Mouse (Mus musculus) bone marrow, adult 2 months (tissue): ENCODE data around the gene Pla2g2e. TPM values are rescaled to one million over a fixed set of nuclear protein-coding genes. Genes with fewer than 3 reads are reported as not detected.
"Not testable (repeated sequence)": the region's sequence is repeated elsewhere in the genome, so short reads cannot be mapped to it uniquely, and the experiment has no call there.

Source experiments
- H3K27ac ChIP-seq: fragments of 200-500 bp; 2 replicates; pipeline ENCODE4 v1.5.1; 2012; ENCODE audit warnings: low read depth, mild to moderate bottlenecking, control low read depth, inconsistent platforms, low read length; ENCODE audit not compliant: control insufficient read depth, poor library complexity, insufficient read depth
- H3K4me1 ChIP-seq: fragments of 200-500 bp; 2 replicates; pipeline ENCODE4 v1.6.1; 2011; ENCODE audit warnings: low read length; ENCODE audit not compliant: control insufficient read depth, insufficient read depth
- H3K4me3 ChIP-seq: fragments of 200-500 bp; replicated peaks from 2 replicates; pipeline ENCODE3; 2011; ENCODE audit warnings: mild to moderate bottlenecking, low read depth, low read length, control low read depth; ENCODE audit not compliant: control insufficient read depth
- CTCF ChIP-seq: fragments of 200-500 bp; IDR thresholded peaks from 2 replicates; pipeline ENCODE4 v1.5.1; 2011; ENCODE audit warnings: low read length, control low read depth; ENCODE audit not compliant: control insufficient read depth, insufficient read depth
- POLR2A ChIP-seq: fragments of 200-500 bp; IDR thresholded peaks from 2 replicates; pipeline ENCODE4 v1.6.1; 2011; ENCODE audit warnings: low read depth, mild to moderate bottlenecking, control low read depth, low read length, borderline replicate concordance; ENCODE audit not compliant: control insufficient read depth
- WGBS: fragments of 180-500 bp; shearing (Covaris S2); methylation state at CpG from one replicate; pipeline ENCODE4 v1.1.7; 2018; 5-methylcytosine and 5-hydroxymethylcytosine counted together
- polyA plus RNA-seq: library from polyadenylated mRNA; stranded (reverse); fragments of >200 nt; gene quantifications from 2 replicates; pipeline ENCODE4 v1.2.4, GENCODE M21; 2011; ENCODE audit warnings: low replicate concordance; ENCODE audit not compliant: missing spikeins, insufficient read depth, insufficient read length

Pla2g2e gene
- polyA plus RNA-seq, 1 experiment: not detected

- TF ChIP-seq POLR2A (no peak), CTCF (0 out of 2 replicates have a peak, but pooled peaks have one; percentile 24)
- WGBS: 34% methylated on average over 9 of the region's 9 CpGs
- Histone ChIP-seq H3K4me1 (no peaks in the 10 kb centered on the region), H3K4me3 (no peak overlapping the region), H3K27ac (no peak overlapping the region)
Measured at GRCm38 (mm10) chr4:138859245-138859644, 18.5 kb upstream of the Pla2g2e start.

GRCm38 (mm10) chr4:138859728-138860127 lies 18.0 kb upstream of the Pla2g2e start:
- no peak for TF ChIP-seq POLR2A
- peak; percentile 37; the same call in 1 of the 2 replicates for TF ChIP-seq CTCF
- Histone ChIP-seq H3K27ac (no peak overlapping the region), H3K4me1 (no peaks in the 10 kb centered on the region), H3K4me3 (no peak overlapping the region)
- WGBS: 11% methylated on average over 13 of the region's 13 CpGs

GRCm38 (mm10) chr4:138863344-138863998 lies 14.3 kb upstream of the Pla2g2e start, which contains the start of gene Pla2g5:
Gene Pla2g5, minus strand, starts transcription at chr4:138863482.
- 50% methylated on average over 10 of the region's 10 CpGs for WGBS
- H3K4me3 ChIP-seq: no peak within 1 kb of the TSS
- TF ChIP-seq POLR2A: no peak
- no peak for TF ChIP-seq CTCF
- peaks cover 3% of the 10 kb centered on the region for H3K4me1 ChIP-seq
- no peak within 1 kb of the TSS for H3K27ac ChIP-seq

GRCm38 (mm10) chr4:138865092-138865491 lies 12.7 kb upstream of the Pla2g2e start:
- no peak for TF ChIP-seq POLR2A
- TF ChIP-seq CTCF: no peak
- H3K4me3 ChIP-seq: no peak overlapping the region
- H3K4me1 ChIP-seq: peaks cover 3% of the 10 kb centered on the region
- no peak overlapping the region for H3K27ac ChIP-seq
- 36% methylated on average over 5 of the region's 5 CpGs for WGBS

GRCm38 (mm10) chr4:138865991-138866390 lies 11.8 kb upstream of the Pla2g2e start:
- no peak overlapping the region for H3K4me3 ChIP-seq
- TF ChIP-seq CTCF: no peak
- TF ChIP-seq POLR2A: no peak
- H3K4me1 ChIP-seq: peaks cover 3% of the 10 kb centered on the region
- WGBS: 66% methylated on average over 6 of the region's 6 CpGs
- no peak overlapping the region for H3K27ac ChIP-seq

- 7% methylated on average over 7 of the region's 7 CpGs for WGBS
Measured at GRCm38 (mm10) chr4:138866413-138866812, 11.3 kb upstream of the Pla2g2e start.

GRCm38 (mm10) chr4:138868666-138869065 lies 9.1 kb upstream of the Pla2g2e start:
- TF ChIP-seq CTCF: no peak
- TF ChIP-seq POLR2A: no peak
- WGBS: 49% methylated on average over 8 of the region's 8 CpGs
- Histone ChIP-seq H3K4me1 (peaks cover 3% of the 10 kb centered on the region), H3K27ac (no peak overlapping the region), H3K4me3 (no peak overlapping the region)

More at GRCm38 (mm10) chr4:138866413-138866812, 11.3 kb upstream of the Pla2g2e start:
- Histone ChIP-seq H3K27ac (no peak overlapping the region), H3K4me1 (peaks cover 3% of the 10 kb centered on the region), H3K4me3 (no peak overlapping the region)
- TF ChIP-seq POLR2A: no peak
- peak; percentile 70 for TF ChIP-seq CTCF

GRCm38 (mm10) chr4:138873864-138874263 lies 3.9 kb upstream of the Pla2g2e start, which contains the start of gene Gm13030:
Gene Gm13030, minus strand, starts transcription at chr4:138873964.
- no peak within 1 kb of the TSS for H3K27ac ChIP-seq
- 76% methylated on average over 6 of the region's 6 CpGs for WGBS
- no peak for TF ChIP-seq POLR2A
- TF ChIP-seq CTCF: no peak
- H3K4me1 ChIP-seq: no peaks in the 10 kb centered on the region
- no peak within 1 kb of the TSS for H3K4me3 ChIP-seq

GRCm38 (mm10) chr4:138875275-138875674 lies 2.5 kb upstream of the Pla2g2e start:
- not testable (repeated sequence) for H3K27ac ChIP-seq, H3K4me3 ChIP-seq, H3K4me1 ChIP-seq
- 97% methylated on average over 2 of the region's 2 CpGs for WGBS
